Mouse (Mus musculus) brain, embryonic 14.5 days (tissue): ENCODE results near the gene Hoxd3. TPM values are rescaled to one million over a fixed set of nuclear protein-coding genes. Genes with fewer than 3 reads are reported as not detected.

ENCODE experiments used
- DNase-seq: peaks from one replicate; pipeline ENCODE4 v3.0.0-alpha.2; 2011; ENCODE audit warnings: low read depth
- CTCF ChIP-seq: fragments of 200-500 bp; IDR thresholded peaks from 2 replicates; pipeline ENCODE4 v1.5.1; 2012; ENCODE audit warnings: inconsistent platforms, mild to moderate bottlenecking, moderate library complexity, borderline replicate concordance; ENCODE audit not compliant: insufficient read depth, insufficient read length; ENCODE audit errors: extremely low read depth
- POLR2A ChIP-seq: fragments of 200-500 bp; IDR thresholded peaks from 2 replicates; pipeline ENCODE4 v1.6.1; 2012; ENCODE audit warnings: mild to moderate bottlenecking, inconsistent platforms, borderline replicate concordance; ENCODE audit not compliant: poor library complexity, insufficient read depth, insufficient read length, severe bottlenecking; ENCODE audit errors: extremely low read depth
- polyA plus RNA-seq: library from polyadenylated mRNA; depleted of rRNA; stranded (reverse); fragments of >200 nt; gene quantifications from 2 replicates; pipeline ENCODE4 v1.2.3, GENCODE M21; 2012

The Hoxd3 gene
- polyA plus RNA-seq, 1 experiment, result 47.4 TPM

- peak; percentile 80 for DNase-seq
- TF ChIP-seq POLR2A, result no peak
- TF ChIP-seq CTCF, result peak; percentile 80
Measured at GRCm38 (mm10) chr2:74672481-74673362, 39.0 kb upstream of the Hoxd3 start.

DNA sequence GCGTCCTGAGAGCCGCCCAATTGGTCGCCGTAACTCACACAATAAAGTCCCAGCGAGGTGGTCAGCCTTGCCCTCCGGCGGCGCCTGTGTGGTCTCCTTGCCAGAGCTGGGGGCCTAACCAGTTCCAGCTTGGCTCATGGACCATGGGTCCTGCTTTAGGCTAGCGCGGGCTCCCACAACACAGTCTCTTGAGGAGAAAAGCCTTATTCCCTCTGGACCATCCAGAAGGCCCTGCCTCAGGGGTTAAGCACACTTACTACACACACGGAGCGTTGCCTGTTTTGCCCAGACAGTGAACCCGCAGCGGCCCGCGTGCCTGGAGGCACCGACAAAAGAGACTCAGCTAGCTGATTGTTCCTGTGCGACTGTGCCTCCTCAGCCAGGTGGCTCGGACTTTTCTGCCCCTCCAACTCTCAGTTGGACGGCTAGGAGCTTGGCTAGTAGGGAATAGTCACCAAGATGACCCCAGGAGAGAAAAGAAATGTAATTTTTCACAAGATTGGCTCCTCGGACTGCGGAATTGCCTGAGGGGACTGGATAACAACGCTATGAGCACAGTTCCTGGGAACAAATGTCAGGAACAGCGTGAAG lies 37.8 kb upstream of the Hoxd3 start:
- TF ChIP-seq POLR2A (no peak), CTCF (no peak)
- DNase-seq, result no peak

DNA sequence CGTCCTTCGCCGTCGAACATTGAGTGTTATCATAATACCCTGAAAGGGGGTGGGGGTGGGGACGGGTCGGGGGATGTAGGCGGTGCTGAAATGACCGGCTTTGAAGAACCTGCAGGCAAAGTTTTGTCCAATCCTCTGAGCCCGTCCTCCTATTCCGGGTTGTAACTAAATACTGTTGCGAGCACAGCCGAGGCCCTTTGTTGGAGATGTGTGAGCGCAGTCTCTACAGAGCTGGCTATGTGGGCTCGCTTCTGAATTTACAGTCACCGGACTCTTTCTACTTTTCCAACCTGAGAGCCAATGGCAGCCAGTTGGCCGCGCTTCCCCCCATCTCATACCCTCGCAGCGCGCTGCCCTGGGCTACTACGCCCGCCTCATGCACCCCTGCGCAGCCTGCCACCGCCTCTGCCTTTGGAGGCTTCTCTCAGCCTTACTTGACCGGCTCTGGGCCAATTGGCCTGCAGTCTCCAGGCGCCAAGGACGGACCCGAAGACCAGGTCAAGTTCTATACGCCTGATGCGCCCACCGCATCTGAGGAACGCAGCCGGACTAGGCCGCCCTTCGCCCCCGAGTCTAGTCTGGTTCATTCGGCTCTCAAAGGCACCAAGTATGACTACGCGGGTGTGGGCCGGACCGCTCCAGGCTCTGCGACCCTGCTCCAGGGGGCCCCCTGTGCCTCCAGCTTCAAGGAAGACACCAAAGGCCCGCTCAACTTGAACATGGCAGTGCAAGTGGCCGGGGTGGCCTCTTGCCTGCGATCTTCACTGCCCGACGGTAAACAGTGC lies 36.7 kb upstream of the Hoxd3 start, which contains the start of gene Hoxd12:
Gene Hoxd12, plus strand, starts transcription at position 133 of the 785 bp plus-strand sequence.
- no peak for DNase-seq
- TF ChIP-seq CTCF, result no peak

DNA sequence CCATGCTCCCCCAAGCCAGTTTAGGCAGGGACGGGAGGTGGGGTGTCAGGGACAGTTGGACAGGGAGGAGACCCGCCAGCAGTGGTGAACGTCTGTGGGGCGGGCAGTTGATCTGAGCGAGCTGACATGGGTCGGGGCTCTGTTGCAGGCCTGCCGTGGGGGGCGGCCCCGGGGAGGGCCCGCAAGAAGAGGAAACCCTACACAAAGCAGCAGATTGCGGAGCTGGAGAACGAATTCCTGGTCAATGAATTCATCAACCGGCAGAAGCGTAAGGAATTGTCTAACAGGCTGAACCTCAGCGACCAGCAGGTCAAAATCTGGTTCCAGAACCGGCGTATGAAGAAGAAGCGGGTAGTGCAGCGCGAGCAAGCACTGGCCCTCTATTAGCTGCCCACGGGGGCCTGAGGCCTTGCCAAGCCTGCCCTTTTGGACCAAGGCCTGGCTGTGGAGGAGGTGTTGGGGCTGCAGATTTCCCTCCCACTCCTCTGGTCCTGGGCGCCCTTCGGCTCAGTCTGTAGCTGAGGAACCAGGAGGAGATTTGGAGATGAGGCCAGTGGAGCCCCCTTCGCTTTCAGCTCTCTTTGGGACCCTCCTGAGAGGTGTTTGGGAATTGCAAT lies 36.0 kb upstream of the Hoxd3 start:
- no peak for DNase-seq
- TF ChIP-seq CTCF (no peak), POLR2A (no peak)

- TF ChIP-seq CTCF (no peak), POLR2A (no peak)
- no peak for DNase-seq
Measured at GRCm38 (mm10) chr2:74676376-74677052, 35.2 kb upstream of the Hoxd3 start.

DNA sequence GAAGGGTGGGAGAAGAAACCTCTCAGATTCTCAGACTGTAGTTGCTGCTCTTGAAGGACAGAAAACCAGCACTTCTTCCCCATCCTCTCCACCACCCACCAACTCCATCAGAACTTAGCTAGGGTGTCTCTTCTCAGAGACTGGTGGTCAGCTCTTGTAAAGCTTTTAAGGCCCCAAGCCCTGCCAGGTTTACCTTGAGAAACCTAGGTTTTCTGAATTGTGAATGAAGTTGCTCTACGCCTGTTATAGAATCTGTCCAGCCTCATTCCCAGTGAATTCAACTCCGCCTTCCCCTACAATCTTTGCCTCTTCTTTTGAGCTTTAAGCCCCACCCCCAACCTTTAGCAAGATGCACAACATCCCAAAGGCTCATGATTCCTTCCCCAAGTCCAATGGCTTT lies 34.6 kb upstream of the Hoxd3 start:
- TF ChIP-seq POLR2A, result no peak
- TF ChIP-seq CTCF, result no peak
- DNase-seq, result no peak

DNA sequence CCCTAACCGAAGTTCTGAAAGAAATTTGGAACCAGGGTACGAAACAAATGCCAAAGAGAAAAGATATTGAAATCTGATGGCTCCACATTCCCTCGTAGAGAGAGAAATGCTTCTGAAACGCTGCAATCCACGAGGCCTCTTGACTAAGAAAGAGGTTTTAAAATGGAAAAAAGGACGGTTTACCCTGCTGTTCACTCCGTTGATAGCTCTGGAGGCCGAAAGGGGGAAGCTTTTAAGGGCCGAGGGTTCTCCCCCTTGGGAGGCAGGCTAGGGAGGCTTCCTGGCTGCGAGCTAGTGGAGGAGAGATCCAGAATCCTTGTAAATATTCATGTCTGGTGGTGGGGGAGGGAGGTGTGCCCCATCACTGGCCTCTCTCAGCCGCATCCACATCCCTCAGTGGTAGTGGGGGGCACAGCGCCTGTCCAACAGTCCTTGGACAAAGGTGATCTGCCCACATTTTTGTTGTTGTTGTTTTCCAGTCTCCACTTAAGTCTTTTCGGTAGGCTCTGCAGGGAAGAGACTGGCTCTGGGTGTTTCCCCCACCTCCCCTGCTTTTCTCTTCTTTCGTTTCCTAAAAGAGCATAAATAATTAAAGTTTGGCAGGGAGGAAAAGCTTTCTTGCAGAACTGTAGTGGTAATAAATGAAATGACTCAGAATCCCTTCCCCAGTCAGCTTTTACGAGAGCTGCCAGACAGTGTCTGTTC lies 32.7 kb upstream of the Hoxd3 start, which contains the start of gene Hoxd11:
Gene Hoxd11, plus strand, starts transcription at position 667 of the 705 bp plus-strand sequence.
- no peak for DNase-seq
- TF ChIP-seq CTCF (no peak), POLR2A (no peak)

GRCm38 (mm10) chr2:74679596-74679971 lies 32.1 kb upstream of the Hoxd3 start:
- DNase-seq, result no peak
- TF ChIP-seq POLR2A (no peak), CTCF (no peak)

GRCm38 (mm10) chr2:74679980-74680379 lies 31.7 kb upstream of the Hoxd3 start:
- TF ChIP-seq CTCF, result no peak
- TF ChIP-seq POLR2A, result no peak
- DNase-seq, result no peak
